Mouse (Mus musculus): ENCODE results near the gene Nrxn1.
"Not testable (repeated sequence)": the region's sequence is repeated elsewhere in the genome, so short reads cannot be mapped to it uniquely, and the experiment has no call there.

Gene Nrxn1

DNA sequence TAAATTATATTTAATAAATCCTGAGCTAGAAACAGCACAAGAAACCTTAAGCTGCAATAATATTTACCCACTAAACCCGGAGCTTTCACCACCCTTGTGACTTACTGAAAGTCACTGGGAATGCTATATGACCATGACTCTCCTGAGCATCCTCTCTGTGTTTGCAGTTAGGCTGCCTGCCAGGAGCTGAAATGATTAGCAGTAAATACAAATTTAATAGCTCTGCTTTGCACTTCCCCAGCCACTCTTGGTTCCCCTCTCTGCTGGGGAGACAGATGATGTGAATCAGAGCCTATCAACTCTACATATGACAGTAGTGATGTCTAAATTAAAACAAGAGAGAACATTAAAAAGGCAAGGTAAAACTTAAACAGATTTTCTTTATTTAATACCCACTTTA, 840.7 kb downstream of the Nrxn1 start:
- peak; percentile 30 to 43 for DNase-seq

DNA sequence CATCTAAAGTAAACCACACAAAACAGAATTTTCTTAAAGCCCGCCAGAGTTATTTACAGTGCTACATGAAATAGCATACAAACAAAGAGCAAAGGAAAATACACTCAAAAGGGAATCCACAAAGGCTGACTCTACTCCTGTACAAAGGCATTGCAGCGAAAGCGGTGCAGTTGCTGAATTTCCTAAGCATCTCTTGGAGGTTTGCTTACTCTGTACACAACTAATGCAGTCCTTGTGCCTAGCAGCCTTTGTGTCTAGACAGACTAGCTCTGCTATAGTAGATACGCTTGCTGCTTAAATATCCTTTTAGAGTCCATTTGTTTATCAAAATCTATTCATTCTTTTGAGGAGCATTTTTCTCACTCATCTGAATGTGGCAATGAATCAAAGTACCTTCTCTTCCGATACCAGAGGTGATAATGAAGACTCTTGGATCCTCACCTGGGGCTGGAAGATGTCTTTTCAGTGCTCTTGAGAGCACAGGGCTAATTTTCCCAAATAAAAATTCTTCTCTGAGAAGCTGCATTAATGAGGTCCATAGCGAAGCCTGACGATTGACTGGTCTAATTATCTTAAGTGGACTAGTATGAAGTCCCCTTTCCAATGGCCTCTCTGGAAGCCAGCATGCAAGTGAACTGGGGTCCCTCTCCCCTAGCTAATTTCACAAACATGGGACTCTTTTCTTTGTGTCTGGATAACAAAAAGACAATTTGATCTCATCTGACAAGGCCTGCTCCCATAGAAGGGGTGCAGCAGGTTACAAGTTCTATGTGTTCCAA, 845.6 kb downstream of the Nrxn1 start:
- DNase-seq = no peak

DNA sequence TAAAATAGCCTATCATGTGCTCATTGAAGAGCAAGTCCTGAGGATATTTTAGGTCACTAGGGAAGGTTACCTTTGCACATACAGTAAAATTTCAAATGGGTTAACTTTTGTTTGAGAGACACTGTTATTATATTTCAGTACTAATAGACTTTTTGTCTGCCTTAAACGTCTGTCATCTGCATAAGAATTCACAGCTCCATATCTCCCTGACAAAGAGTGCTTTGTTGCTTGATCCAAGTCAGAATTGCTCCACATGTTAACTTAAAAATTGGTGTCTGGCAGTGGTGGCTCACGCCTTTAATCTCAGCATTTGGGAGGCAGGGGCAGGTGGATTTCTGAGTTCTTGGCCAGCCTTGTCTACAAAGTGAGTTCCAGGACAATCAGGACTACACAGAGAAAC, 848.5 kb downstream of the Nrxn1 start:
- no peak for DNase-seq

DNA sequence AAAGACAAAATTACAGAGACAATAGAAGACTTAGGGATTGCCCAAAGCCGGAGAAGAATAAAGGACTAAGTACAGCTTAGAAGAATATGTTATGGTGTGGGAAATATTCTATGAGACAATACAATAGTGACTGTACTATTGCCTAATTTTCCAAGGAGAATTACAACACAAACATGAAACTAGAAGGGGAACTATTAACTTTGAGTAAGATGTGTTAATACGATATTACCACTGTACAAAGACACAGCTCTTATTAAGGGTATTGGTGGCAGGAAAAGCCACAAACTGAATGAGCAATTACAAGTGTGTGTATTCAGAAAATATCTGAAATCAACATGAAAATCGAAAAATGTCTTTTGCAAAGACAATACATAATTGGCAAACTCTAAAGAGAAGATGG, 853.9 kb downstream of the Nrxn1 start:
- no peak for DNase-seq

DNA sequence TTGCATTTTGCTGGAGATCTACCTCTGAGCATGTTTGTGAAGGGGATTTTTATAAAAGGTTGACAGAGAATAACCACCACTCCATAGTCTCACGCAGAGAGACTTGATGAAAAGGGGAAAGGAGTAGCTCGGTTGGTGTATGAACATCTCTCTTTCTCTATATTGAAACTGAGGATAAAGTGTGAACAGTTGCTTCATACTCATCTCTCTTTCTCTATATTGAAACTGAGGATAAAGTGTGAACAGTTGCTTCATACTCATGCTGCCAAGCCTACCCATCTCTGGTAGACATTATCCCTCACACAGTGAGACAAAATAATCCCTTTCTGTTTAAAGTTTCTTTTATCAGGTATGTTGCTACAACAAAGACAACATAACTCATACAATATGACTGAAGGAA, 854.4 kb downstream of the Nrxn1 start:
- no peak for DNase-seq

DNA sequence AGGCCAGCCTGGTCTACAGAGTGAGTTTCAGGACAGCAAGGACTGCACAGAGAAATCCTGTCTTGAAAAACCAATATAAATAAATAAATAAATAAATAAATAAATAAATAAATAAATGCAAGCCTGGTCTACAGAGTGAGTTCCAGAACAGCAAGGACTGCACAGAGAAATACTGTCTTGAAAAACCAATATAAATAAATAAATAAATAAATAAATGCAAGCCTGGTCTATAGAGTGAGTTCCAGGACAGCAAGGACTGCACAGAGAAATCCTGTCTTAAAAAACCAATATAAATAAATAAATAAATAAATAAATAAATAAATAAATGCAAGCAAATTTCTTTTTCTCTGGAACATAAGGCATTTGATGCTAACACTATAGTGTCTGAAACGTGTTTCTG, 857.2 kb downstream of the Nrxn1 start:
- not testable (repeated sequence) for DNase-seq

DNA sequence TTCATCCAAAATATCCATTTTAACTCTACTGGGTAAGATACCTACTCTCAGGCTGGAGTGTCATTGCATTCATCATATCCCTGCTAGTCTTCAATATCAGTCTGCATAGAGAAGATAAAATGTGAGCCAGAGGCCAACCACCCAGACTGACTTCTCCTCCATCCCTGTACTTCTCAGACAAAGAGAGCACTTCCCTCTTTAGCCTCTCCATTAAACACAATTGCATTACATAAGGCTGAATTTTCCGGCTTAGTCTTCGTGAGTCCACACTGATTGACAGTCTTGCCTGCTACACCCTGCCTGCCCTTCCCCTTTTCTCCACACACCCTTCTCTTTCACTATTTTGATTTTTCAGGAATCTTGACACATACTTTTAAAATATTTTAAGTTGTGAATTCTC, 858.1 kb downstream of the Nrxn1 start:
- DNase-seq = no peak

DNA sequence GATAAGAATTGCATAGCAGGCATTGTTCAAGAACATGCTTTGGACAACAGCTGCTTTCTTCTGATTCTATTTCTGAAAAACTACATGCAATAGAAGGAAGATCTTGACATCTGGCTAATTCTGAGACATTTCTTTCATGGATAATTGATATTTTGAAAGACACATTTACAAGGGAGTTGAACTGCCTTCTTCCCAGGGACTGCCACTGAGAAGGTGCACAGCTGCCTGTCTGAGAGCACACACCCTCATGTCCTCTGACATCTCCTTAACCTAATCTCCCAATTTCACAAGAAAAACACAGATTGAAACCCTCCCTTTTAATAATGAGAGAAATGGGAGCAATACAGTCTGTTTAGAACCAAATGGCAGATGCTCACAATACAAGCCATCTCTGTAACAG, 884.3 kb downstream of the Nrxn1 start:
- DNase-seq = no peak

DNA sequence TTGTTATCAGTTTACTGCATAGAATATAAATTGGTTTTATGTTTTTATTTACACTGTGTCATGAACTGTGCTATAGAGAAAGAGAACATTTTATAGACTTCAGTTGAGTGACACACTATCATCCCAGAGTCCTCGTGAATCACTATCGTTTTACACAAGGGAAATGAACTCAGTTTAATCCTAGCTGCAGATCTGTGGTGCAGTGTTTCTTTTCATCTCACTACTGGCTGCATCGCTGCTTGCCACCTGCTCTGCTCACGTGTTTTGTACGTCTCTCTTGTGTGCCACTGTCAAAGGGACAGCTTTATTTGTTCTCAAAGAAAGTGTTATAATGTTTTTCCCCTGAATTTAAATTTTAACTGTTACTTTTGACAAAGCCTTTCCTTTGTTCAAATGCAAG, 885.3 kb downstream of the Nrxn1 start:
- no peak for DNase-seq

DNA sequence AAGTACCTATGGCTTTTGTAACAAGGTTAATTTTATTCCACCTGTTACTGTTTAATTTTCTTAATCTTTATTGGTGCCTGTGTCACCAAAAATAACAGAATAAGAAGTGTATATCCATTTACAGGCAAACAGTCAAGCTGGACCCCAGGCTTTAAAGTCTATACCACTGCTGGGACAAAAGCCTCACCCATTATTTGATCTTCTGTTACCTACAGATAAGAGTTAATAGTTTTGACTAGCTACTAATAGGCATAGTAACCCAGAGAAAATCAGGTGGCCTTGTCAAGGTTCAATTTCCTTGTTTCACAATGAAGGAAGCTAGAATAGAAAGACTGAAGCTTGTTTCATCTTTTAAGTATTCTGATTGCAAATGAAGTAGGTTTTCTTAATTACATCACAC, 888.9 kb downstream of the Nrxn1 start:
- DNase-seq = no peak

DNA sequence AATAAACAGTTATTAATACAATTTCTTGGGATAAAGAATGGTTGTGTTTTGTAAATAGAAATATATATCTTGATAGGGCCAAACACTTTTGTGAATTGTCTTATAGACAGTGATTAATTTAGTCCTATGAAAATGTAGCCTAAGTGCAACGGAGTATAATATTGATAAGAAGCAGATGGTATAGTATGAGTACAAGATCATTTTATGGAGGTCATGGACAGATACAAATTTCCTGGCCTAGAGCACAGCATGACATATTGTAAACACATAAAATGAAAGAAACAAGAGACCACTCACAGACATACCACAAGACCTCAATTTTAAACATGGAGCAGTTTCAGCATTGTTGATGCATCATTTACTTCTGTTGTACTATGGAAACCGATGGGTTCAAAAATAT, 890.1 kb downstream of the Nrxn1 start:
- DNase-seq = no peak

DNA sequence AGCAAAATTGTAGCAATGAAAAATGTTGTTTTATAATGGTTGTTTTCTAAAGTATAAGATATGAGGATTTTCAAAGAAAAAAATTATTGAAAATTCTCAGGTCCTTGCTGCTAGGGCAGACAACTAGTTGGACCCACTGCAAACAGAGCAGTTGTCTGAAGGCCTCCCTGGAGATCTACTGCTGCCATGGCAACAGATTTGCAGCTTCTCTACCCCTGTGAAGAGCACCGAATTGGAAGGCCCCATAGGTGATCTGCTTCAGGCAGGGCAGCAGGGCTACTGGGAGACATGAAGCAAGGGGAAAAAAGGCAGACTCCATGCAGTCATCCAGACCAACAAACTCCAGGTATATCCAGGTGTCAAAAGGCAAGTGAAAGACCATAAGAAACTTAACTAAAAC, 896.1 kb downstream of the Nrxn1 start:
- peak in 1 of 2 experiments; percentile 6 for DNase-seq

DNA sequence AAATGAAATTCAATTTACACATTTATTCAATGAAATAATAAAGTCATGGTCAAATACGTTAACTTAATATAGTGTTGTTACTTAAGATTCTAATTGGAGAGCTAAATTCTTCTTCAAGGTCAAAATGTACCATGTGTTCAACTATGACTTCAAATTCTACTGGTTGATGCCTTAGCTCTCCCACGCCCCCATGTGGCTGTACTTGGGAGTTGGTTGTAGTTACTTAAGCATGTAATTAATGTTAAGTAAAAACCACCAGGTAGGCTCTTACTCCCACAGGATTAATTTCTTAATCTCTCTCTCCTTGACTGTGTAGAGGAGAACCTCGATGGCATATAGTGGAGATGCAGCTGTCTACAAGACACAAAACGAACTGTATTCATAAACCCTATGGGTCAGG, 951.3 kb downstream of the Nrxn1 start:
- peak; percentile 49 to 55 for DNase-seq

DNA sequence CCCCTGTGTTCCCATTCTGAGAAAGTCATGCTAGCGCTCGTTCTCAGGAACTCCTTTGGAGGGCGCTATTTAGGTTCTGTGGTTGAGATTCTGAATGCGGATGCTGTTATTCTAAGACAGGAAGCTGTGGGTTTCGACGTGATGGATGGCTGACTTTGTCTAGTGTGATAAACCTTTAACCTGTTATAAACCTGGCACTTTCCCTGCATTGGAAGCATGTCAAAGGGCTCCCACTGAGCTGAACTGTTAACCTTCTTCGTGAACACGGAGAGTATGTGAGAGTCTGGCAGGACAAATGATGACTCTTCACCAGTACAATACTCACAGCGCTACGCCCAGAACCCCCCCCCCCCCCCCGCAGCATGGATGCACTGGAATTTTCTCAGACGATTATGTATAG, 962.0 kb downstream of the Nrxn1 start:
- DNase-seq = peak; percentile 50 to 70

DNA sequence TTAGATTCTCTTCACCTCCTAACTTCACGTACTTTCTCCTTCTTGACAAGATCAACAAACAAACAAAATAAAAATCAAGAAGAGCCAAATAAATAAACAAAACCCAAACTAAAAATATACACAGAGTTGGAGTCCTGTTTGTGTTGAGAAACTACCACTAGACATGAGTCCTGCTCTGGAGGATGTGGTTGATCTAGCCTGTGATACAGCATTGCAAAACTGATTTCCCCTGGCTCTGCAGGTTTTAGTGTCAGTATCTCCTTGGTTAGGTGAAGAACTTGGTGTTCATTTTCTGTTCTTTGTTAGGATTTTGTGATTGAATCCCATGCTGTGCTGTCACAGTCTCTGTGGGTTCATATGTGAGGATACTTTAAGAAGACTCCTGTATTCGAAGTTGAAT, 963.7 kb downstream of the Nrxn1 start:
- no peak for DNase-seq

DNA sequence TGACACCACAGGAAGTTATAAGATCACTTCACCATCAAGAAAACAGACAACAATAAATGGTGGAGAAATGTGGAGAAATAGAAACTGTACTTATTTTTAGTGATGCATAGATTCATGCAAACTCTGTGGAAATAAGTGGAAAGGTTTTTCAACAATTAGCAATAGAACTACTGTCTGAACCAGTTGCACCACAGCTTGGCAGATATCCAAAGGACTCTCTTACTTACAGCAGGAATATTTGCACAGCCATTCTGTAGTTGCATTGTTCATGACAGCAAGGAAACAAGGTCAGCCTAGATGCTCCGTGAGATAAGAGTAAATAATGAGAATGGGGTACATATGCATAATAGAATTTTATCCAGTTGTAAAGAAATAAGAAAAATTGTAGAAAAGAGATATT, 965.3 kb downstream of the Nrxn1 start:
- DNase-seq = no peak

DNA sequence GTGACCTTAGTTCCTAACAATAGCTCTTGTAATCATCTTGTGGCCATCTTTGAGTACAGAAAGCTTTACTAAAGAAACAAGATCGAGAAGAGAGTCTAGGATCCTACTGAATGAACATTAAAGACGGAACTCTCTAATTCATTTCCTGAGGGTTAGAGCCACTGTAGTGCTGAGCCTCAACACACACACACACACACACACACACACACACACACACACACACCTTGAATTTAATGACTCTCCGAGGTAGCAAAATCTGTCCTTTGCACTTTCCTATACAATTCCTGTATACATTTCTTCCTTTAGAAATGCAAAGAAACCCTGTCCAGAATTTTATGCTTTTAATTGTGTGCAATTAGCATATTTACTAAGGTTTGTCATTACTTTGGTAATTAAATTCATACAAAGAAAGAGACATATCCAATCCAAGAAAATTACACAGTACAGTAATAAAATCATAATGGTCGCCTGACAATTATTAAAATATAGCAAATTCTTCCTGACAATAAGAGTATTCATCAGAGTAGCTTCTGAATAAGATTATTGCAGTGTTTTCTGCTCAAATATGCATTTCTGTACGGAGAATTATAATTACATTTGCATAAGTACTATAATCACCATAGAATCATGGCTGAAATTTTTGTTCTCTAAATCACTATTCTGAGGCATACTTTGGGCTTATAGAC, 969.9 kb downstream of the Nrxn1 start:
- no peak for DNase-seq

DNA sequence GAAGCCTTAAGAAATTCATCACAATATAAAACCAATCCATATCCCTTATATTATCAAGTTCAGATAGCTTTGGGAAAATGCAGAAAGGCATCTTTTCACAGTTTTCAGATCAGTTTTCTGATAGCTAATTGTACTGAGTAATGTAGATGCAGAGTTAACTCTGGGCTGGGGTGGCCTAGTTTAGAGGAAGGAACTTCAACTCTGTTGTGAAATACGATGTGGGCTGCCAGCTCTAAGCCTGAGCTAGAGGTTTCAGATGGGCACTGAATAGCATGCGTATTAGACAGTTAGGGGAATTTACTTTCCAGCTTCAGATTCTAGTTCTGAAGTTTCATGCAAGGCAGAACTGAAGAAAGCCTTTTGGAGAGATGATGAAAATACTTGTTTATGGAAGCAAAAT, 976.6 kb downstream of the Nrxn1 start:
- no peak for DNase-seq

DNA sequence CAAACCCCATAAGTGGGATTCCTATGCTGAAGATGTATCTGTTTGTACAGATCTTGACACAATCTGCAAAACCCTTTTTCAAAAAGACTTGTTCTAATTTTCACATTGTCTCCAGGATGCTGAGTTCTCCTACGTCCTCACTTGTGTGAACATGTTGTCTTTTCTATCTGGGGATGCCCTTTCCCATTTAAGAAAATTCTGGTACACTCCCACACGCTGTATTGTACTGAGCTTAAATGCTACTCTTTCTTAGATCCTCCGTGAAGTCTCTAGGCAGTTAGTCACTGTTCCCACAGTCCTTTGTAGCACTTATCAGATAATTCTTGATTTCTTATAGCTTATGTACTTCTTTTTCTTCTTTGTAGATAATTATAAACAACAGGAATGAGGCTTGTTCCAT, 997.9 kb downstream of the Nrxn1 start:
- no peak for DNase-seq

DNA sequence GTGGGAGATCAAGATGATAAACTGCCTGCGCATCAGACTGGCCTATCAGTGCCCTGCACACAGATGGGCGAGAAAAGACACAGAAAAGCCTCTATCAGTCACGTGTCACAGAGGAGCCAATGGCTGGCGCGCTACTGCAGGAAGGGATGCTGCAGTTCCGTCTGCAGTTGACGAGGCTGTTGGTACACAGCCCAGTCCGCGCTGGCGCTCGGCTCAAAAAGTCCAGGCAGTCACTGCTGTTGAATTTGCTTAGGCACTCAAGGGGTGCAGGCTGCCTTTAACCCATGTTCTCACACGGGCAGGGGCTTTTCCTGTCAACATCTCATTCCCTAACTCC, 1004.6 kb downstream of the Nrxn1 start:
- DNase-seq = peak; percentile 96 to 97

DNA sequence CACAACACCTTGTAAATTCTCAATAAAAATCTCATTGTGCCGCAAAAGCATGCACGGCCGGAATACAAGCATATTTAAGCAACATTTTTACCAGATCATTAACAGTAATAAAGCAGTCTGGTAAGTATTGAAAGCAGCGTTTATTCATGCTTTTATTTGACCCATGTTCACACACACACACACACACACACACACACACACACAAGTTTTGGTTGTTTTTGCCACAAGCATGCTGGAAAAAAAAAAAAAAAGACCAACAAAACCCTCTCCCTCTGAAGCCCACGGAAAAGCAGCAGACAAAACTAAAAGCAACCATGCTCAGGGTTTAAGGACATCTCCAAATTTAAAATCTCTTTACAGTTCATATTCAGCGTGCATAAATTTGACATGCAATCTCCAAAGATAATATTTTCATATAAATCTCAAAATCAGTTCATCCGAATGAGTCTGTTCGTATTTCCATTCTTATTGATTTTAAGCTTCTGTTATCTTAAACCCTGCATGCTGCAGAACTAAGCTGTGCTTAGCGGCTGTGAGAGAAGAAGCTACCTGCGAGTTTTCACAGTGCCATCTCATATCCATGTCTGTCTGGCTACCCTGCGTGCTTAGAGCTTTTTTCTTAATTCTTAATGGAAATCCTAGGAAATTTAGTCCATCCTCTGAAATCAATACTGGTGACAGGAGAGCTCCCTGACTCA, 1005.1 kb downstream of the Nrxn1 start:
- DNase-seq = peak in 1 of 2 experiments; percentile 26

DNA sequence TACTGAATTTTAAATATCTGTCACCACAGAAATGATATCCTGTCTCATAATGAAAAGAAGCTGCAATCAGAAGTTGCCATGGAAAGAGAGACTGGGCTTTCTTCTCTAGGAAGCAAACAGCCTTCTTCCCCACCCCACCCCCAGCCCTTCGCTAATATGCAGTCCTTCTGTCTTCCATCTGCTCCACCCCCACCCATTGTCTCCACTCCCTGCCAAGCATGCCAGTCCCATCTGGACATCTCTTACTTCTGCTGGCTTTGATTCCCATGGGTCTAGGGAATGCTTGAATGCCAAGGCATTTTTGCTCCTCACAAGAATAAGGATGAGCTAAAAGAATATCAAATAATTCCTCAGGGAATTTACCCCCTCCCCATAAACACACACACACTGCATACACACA, 1006.0 kb downstream of the Nrxn1 start:
- peak; percentile 87 to 90 for DNase-seq

DNA sequence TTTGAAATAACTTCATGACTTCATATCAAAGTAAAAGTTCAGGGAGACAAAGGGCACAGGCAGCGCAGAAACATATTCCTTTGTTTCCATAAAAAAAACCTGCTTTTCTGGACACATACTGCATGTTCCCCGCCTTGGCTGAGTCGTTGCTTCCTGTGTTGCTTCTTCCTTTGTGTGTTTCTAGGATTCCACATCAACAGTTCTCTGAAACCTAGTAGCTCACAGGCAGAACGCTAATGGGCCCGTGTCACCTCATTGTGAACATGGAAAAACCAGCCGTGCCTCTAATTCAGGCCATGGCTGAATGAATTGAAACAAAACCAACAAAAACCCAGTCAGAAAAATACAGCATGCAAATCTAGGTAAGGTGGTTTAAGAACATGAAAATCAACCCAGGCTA, 1013.9 kb downstream of the Nrxn1 start:
- DNase-seq = no peak

DNA sequence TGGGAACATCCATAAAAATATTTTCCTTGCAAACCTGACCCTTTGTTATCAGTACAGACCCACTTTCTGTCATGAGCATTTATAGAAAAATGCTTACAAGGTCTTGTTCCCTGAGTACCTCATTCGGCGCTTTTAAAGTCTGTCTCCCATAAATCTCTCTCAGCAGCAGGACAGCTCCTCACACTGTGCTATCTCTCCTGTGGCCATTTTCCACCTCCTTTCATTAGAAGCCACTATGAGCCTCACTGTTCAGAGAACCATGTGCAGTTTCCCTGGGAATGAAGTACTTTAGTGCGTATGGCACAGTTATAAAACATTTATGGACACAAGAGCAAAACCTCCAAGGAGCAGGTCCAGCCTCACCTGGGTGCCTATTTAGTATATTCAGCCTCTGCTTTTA, 1014.4 kb downstream of the Nrxn1 start:
- DNase-seq = peak in 1 of 2 experiments; percentile 22

Data from cerebellum, postnatal 36 days (tissue).